Mouse (Mus musculus): Measurements from ENCODE around the gene Gstp1.

DNA sequence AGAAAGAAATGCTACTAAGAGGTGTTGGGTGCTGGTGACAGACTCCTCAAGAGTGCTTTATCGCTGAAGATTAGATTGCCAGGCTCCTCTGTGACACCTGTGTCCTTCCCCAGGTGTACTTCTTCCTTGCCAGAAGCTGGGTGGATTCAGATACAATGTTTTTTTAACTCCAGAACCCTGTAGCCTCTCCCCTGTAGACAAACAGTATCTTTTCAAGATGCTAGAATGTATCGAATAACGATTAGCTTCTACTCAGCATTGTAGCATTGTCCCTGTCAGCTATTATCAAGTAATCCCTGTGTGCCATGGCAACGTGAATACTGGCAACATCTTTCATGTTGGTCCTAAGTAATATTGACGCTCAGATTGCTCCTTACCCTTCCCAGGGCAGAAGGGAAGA is 4.0 kb downstream of the Gstp1 start:
- TF ChIP-seq CTCF (conservative IDR thresholded peaks at IDR 0.05; ENCODE audit: insufficient read depth, insufficient read length, low read depth, low read length) (no peak), POLR2A (IDR thresholded peaks at IDR 0.05; ENCODE audit: low read depth, low read length) (no peak)

Measured in kidney, adult 2 months (tissue).